Mouse (Mus musculus) G1E (cell line): ENCODE data around the gene Camkmt.

Source experiments
- CTCF ChIP-seq: IDR thresholded peaks from 2 replicates; pipeline ENCODE4 v1.5.1; 2012; ENCODE audit warnings: low read depth, low read length, inconsistent platforms, mixed read lengths
- GATA1 ChIP-seq: IDR thresholded peaks from 2 replicates; pipeline ENCODE4 v1.6.1; 2012; ENCODE audit warnings: borderline replicate concordance, low read length, inconsistent platforms, mixed read lengths
- TAL1 ChIP-seq: conservative IDR thresholded peaks from 2 replicates; pipeline ENCODE4 v1.6.1; 2012; ENCODE audit warnings: low read depth, low read length, inconsistent platforms, mixed read lengths

DNA sequence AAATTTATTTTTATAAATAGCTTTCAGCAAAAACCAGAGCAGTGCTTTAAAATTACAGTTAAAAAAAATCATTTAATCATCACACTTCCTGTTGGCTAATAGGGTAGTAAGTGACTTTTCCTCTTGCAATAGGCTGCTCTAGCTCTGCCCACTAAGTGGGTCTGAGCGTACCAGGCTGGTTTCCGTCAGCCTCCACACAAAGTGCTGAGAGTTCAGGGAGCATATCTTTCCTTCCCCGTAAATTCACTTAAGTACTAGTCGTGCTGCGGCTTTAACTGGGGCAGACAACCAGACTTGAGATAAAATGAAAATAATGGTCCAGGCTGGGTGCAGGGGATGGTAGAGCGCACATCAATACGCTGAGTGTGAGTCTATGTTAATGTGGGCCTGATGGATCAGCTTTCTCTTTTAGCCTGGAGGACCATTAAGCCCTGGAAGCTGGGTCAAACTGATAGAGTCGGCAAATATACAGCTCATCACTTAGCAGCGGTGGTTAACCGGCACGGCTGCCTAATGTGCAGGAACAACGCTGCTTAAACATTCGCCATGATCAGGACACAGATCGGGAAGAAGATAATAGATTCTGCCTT, 90.2 kb downstream of the Camkmt start:
- no peak for TF ChIP-seq CTCF
- no peak for TF ChIP-seq TAL1
- no peak for TF ChIP-seq GATA1
